Mouse (Mus musculus): ENCODE measurements around the gene Ssxb2.
"Not testable (repeated sequence)": the region's sequence is repeated elsewhere in the genome, so short reads cannot be mapped to it uniquely, and the experiment has no call there.

The Ssxb2 gene

GRCm38 (mm10) chrX:8461626-8462025, at the start of gene Ssxb2:
Gene Ssxb2, minus strand, starts transcription at chrX:8461726.
- not testable (repeated sequence) for DNase-seq

GRCm38 (mm10) chrX:8413005-8413404, 48.5 kb downstream of the Ssxb2 start, which contains the start of gene Ssxb1:
Gene Ssxb1, plus strand, starts transcription at chrX:8413305.
- not testable (repeated sequence) for DNase-seq

Data from right cerebral cortex, postnatal 4 days (tissue).